Mouse (Mus musculus): ENCODE results near the gene Spin2-ps6. TPM values are rescaled to one million over a fixed set of nuclear protein-coding genes. Genes with fewer than 3 reads are reported as not detected.
"Not testable (repeated sequence)": the region's sequence is repeated elsewhere in the genome, so short reads cannot be mapped to it uniquely, and the experiment has no call there.

Spin2-ps6 gene
- total RNA-seq (2021), result not detected
- long read RNA-seq, experiment 1, result 0 reads
- long read RNA-seq, experiment 2, result 0 reads

- not testable (repeated sequence) for DNase-seq (ENCODE audit: low spot score in 2 of 2)
Measured at GRCm38 (mm10) chrX:33234569-33234968, at the start of gene Spin2-ps6. Spin2-ps6 (plus strand) TSS chrX:33234869.

Other genes with a start within 250 kb of the Spin2-ps6 start
- not detected for gene Btbd35f12, start 78.5 kb downstream of the Spin2-ps6 start, total RNA-seq (2021)